Mouse (Mus musculus) bone marrow macrophage, adult 2 months (primary cell): ENCODE data around the gene Atxn7. TPM values are rescaled to one million over a fixed set of nuclear protein-coding genes. Genes with fewer than 3 reads are reported as not detected.
A peak's percentile ranks its signal among the peaks of the same experiment; 100 is the strongest.
"Not testable (repeated sequence)": the region's sequence is repeated elsewhere in the genome, so short reads cannot be mapped to it uniquely, and the experiment has no call there.

ENCODE experiments used
- H3K27ac ChIP-seq: 2 replicates; pipeline ENCODE4 v1.5.1; 2012; ENCODE audit warnings: low read depth, low read length; ENCODE audit not compliant: insufficient read depth
- H3K4me1 ChIP-seq: 2 replicates; pipeline ENCODE4 v1.6.1; 2012; ENCODE audit warnings: low read length; ENCODE audit not compliant: control insufficient read depth, insufficient read depth
- H3K4me3 ChIP-seq: 2 replicates; pipeline ENCODE4 v1.5.1; 2012; ENCODE audit warnings: mild to moderate bottlenecking, low read length, moderate library complexity; ENCODE audit not compliant: insufficient read depth
- CTCF ChIP-seq: IDR thresholded peaks from 2 replicates; pipeline ENCODE4 v1.5.1; 2012; ENCODE audit warnings: low read depth, mild to moderate bottlenecking, low read length, moderate library complexity
- POLR2A ChIP-seq: IDR thresholded peaks from 2 replicates; pipeline ENCODE4 v1.6.1; 2012; ENCODE audit warnings: mild to moderate bottlenecking, low read depth, low read length, borderline replicate concordance
- polyA plus RNA-seq: library from polyadenylated mRNA; stranded (reverse); fragments of >200 nt; gene quantifications from 2 replicates; pipeline ENCODE4 v1.2.4, GENCODE M21; 2012; ENCODE audit not compliant: missing spikeins, insufficient read depth, insufficient read length

Atxn7 gene
- polyA plus RNA-seq, 1 experiment, result 19.9 TPM

DNA sequence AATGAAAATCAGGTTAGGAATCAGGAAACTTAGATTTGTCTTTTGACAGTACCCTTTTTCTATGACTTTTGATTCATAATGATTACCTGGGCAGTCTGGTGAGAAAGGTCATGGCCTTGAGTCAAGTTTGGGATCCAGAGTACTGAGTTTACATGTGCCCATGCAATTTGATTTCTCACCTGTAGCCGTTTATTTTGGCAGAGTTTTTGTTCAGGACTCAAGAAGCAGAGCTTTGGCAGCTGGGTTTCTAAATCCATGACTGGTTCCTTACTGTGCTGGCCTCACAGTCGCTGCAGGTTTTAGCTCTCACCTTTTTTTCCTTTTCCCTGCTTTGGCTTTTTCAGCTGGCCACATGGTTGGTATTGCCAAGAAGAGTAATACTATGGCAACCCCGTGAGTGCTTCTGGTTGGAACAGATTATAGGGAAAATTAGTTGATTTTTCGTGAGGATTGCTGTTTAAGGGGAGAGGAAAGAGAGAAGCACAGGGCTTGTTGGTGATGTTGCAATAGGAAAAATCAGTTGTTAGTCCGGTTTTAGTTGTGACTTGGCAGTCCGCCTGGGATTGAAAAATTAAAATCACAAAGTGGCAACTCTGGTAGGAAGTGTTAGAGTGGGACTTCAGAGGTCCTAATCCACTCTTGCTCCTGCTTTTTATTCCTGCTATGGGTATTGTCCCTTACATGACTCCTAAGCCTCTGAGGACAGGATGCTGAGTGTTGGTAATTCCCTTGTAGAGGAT is 53.6 kb downstream of the Atxn7 start:
- peaks cover 21% of the 10 kb centered on the region for H3K4me1 ChIP-seq
- no peak for TF ChIP-seq CTCF
- TF ChIP-seq POLR2A, result no peak
- peak overlapping the region; percentile 49 for H3K27ac ChIP-seq
- no peak overlapping the region; the same call in 1 of the 2 replicates for H3K4me3 ChIP-seq

DNA sequence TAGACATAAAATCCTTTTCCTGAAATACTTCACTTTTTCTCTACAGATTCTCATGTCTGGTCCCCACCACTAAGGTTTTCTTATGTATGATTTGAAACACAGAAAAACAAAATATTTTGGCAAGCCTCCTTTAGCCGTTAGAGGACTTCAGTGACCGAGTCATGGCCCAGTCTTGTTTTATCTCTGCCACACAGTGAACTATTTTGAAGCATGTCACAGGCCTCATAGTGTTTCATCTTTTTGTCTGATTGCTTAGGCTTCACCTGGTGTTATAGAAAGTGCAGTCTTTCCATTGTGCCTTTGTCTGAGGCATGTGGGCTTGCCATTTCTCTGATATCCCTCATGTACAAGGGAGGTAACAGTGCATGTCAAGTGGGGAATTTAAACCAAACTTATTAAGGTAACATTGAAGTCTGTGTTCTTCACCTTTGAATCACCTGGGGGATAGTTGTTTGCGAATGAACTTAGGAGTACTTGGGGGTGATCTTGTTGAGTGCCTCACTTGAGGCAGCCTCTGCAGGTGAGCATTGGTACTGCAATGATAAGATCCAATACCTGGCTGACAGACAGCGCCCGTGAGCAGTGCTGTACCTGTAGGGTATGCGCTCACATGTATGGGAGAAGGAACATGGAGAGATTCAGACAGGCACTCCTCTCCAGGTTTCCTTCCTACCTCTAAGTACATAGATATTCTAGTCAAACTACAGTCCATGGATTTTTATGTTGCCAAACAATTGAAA is 58.1 kb downstream of the Atxn7 start:
- Histone ChIP-seq H3K4me3 (no peak overlapping the region), H3K27ac (no peak overlapping the region), H3K4me1 (peaks cover 13% of the 10 kb centered on the region)
- TF ChIP-seq CTCF (no peak), POLR2A (no peak)

DNA sequence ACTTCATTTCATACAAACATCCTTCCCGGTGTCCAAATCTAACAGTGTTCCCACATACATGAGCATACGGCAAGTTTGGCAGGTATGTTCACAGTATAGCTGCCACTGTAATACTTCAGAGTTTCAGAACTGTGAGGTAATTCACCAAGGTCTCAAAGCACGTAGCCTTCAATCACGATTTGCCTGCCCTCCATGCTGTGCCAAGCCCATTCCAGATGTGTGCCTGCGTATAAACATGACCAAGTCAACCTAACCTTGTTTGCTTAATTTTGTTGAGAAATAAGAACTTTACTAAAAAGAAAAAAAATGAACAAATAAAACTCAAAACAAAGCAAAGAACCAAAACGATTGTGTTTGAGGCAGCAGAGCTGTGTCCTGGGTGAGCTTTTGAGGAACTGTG is 60.0 kb downstream of the Atxn7 start:
- Histone ChIP-seq H3K4me1 (peaks cover 10% of the 10 kb centered on the region), H3K27ac (no peak overlapping the region)
- TF ChIP-seq CTCF (no peak), POLR2A (no peak)

DNA sequence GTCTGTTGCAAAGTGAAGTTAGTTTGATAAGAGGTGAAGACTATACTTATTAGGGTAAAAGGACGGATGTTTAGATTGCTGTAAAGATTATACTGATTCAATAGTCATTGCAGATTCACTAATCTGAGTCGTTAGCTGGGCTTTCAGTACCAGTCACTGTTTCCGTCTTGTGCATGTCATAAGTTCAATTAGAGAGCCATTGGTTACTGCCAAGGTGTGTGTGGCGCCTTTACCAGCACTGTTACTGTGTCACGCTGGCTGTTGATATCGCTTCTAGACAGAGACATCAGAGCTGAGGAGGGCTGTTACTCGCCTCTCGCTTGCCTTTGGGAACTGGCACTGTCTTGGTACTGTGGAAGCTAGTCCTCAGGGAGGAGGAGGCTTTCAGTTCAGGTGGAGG is 64.6 kb downstream of the Atxn7 start:
- no peak overlapping the region for H3K27ac ChIP-seq
- H3K4me1 ChIP-seq, result peaks cover 14% of the 10 kb centered on the region
- TF ChIP-seq POLR2A (no peak), CTCF (no peak)
- H3K4me3 ChIP-seq, result no peak overlapping the region

More for the DNA sequence above, 60.0 kb downstream of the Atxn7 start:
- no peak overlapping the region for H3K4me3 ChIP-seq

DNA sequence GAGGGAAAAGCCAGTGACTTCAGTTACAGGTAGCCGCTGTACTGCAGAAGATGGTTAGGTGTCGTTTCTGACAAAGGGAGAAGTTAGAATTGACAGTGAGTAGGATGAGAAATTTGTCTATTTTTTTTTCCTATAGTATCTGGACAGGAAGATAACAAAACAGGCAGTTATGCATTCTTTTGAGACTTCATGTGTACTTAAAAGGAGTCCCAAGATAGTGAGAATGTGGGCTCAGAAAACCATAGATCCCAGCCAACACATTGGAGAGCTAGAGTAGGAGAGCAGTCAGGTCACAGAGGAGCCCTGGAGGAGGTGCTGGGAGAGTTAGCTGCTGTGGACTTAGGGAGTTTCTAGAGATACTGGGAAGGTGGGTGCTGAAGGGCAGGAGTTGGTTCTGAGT is 69.4 kb downstream of the Atxn7 start:
- TF ChIP-seq CTCF, result no peak
- no peak for TF ChIP-seq POLR2A
- H3K4me3 ChIP-seq, result no peak overlapping the region
- peaks cover 8% of the 10 kb centered on the region for H3K4me1 ChIP-seq
- no peak overlapping the region for H3K27ac ChIP-seq

DNA sequence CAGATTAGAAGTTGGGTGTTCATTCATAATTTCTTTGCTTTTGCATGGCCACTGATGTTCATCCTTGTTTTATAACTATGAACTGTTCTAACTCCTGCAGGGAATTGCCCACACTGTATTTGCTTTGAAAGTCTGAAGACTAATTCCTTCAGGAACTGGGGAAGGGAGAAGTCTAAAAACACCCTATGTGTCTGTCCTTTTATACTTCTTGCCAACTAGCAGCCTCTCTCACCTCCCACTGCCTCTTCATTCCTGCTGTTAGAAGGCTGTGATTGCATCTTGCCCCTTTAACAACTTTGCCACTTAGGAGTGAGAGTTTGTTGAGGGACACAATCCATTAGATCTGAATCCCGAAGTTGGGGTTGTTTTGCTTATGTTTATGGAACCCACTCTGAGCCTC is 71.6 kb downstream of the Atxn7 start:
- TF ChIP-seq POLR2A (no peak), CTCF (no peak)
- H3K4me1 ChIP-seq, result peaks cover 4% of the 10 kb centered on the region
- H3K27ac ChIP-seq, result no peak overlapping the region

DNA sequence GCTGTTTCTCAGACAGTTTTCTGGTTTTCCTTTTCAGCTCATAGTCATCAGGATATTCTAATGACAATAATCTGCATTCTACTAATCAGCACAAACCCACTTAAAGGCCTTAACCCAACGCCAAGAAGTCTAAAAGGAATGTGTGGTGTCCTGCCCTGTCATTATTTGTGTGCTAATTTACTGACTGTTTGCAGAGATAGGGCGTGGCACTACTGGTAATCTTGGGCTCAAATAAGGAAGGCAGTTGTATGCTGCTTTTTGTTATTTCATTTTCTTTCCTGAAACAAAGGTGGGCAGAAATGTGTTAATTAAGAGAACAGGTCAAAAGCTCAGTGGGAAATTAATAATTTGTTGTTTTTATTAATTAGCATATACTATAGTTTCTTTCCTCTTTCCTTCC is 75.1 kb downstream of the Atxn7 start:
- no peak overlapping the region for H3K27ac ChIP-seq
- H3K4me3 ChIP-seq, result no peak overlapping the region
- TF ChIP-seq CTCF (no peak), POLR2A (no peak)
- H3K4me1 ChIP-seq, result no peaks in the 10 kb centered on the region

More for the DNA sequence above, 71.6 kb downstream of the Atxn7 start:
- no peak overlapping the region for H3K4me3 ChIP-seq

DNA sequence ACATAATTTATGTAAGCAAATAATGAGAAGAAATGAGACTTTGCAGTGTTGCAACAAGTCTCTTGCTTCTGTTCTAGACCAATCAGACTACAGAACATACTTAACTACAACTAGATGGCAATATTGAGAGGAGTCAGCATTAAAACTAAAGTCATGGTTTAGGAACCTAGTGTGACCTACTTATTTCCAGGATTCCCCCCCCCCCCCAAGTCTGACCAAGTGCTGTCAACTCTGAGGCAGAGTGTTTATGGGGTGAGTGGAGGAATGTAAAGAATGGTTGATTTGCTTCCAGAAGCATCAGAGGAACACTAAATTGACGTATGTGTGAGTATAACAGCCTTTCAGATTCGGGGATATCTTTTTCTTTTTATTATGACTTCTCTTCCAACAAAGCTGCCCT is 77.0 kb downstream of the Atxn7 start:
- no peak overlapping the region for H3K4me3 ChIP-seq
- no peak for TF ChIP-seq POLR2A
- no peak for TF ChIP-seq CTCF
- H3K27ac ChIP-seq, result no peak overlapping the region
- no peaks in the 10 kb centered on the region; the same call in 1 of the 2 replicates for H3K4me1 ChIP-seq

DNA sequence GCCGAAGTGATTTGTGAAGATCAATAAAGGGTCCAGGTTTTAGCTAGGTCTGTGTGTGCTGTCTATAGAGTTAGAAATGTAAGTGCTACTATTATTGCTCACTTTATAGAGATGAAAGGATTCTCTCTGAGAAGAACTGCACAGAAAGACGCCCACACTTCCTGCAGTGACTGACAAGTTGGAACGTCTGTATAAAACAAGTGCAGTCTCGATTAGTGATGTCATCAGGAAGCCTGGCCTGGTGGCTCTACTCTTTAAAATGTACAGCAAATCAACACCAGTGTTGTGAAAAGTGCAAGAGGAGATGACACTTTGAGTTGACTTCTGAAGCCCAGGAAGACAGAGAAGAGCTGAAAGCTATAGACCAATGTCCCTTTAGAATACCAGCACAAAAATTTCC is 81.1 kb downstream of the Atxn7 start:
- no peak overlapping the region for H3K27ac ChIP-seq
- TF ChIP-seq CTCF, result no peak
- TF ChIP-seq POLR2A, result no peak
- no peaks in the 10 kb centered on the region; the same call in 1 of the 2 replicates for H3K4me1 ChIP-seq
- H3K4me3 ChIP-seq, result no peak overlapping the region

DNA sequence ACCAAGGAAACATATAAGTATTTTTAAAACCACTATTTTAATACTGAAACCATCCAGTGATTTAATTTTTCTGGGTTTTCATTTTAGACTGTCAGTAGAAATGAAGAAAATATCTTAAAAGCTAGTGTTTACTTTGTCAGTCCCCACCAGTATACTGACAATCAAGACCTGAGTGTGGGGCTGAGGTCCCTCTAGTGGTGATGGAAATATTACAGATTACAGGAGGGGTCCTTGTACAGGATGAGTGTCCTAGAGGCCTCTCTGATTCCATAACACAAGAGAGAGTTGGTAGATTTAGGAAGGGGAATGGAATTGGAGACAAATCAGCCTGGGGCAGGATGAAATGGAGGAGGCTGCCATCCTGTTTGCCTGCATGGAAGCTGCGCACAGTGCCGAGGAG is 93.1 kb downstream of the Atxn7 start:
- no peaks in the 10 kb centered on the region for H3K4me1 ChIP-seq
- H3K27ac ChIP-seq, result no peak overlapping the region
- no peak overlapping the region for H3K4me3 ChIP-seq
- TF ChIP-seq POLR2A, result no peak
- no peak for TF ChIP-seq CTCF

DNA sequence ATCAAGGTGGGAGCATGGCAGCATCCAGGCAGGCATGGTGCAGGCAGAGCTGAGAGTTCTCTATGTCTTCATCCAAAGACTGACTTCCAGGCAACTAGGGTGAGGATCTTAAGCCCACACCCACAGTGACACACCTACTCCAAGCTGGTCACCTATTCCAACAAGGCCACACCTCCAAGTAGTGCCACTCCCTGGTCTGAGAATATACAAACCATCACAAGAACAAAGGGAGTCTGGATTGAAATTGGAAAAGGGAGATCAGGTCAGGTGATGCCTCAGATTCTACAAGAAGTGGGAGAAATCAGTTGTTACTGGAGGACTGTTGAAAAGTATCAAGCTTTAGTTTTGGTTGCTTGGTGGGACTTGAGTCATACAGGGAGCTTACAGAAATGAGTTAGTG is 98.4 kb downstream of the Atxn7 start:
- H3K27ac ChIP-seq, H3K4me1 ChIP-seq, H3K4me3 ChIP-seq: not testable (repeated sequence)
